Mouse (Mus musculus) spleen, adult 2 months (tissue): ENCODE results near the gene Fam20a. TPM values are rescaled to one million over a fixed set of nuclear protein-coding genes. Genes with fewer than 3 reads are reported as not detected.

Experiments
- DNase-seq, 2 experiments: peaks; one replicate each; pipeline versions ENCODE4 v3.0.0 to v3.0.0-alpha.2; 2012 to 2021; ENCODE audit warnings: low spot score in 2 of 2, low read depth in 1 of 2
- H3K27ac ChIP-seq: fragments of 200-500 bp; 2 replicates; pipeline ENCODE4 v1.5.1; 2012; ENCODE audit warnings: low read length, inconsistent platforms; ENCODE audit not compliant: insufficient read depth
- H3K27me3 ChIP-seq: fragments of 200-500 bp; 2 replicates; pipeline ENCODE4 v1.6.1; 2012; ENCODE audit warnings: mild to moderate bottlenecking, moderate library complexity, low read length, inconsistent platforms; ENCODE audit not compliant: control insufficient read depth, insufficient read depth
- H3K36me3 ChIP-seq: fragments of 200-500 bp; 2 replicates; pipeline ENCODE4 v1.6.1; 2012; ENCODE audit warnings: mild to moderate bottlenecking, low read length, inconsistent platforms; ENCODE audit not compliant: control insufficient read depth, insufficient read depth
- H3K4me1 ChIP-seq: fragments of 200-500 bp; 2 replicates; pipeline ENCODE4 v1.6.1; 2011; ENCODE audit warnings: inconsistent platforms; ENCODE audit not compliant: control insufficient read depth, insufficient read depth, insufficient read length
- H3K4me3 ChIP-seq: fragments of 200-500 bp; 2 replicates; pipeline ENCODE4 v1.5.1; 2011; ENCODE audit warnings: mild to moderate bottlenecking, inconsistent platforms; ENCODE audit not compliant: insufficient read depth, insufficient read length; ENCODE audit errors: extremely low read depth
- CTCF ChIP-seq: fragments of 200-500 bp; IDR thresholded peaks from 2 replicates; pipeline ENCODE4 v1.5.1; 2011; ENCODE audit warnings: mild to moderate bottlenecking, inconsistent platforms; ENCODE audit not compliant: insufficient read depth, insufficient read length, insufficient replicate concordance; ENCODE audit errors: extremely low read depth
- POLR2A ChIP-seq: fragments of 200-500 bp; IDR thresholded peaks from 2 replicates; pipeline ENCODE4 v1.6.1; 2011; ENCODE audit warnings: low read depth, low read length, inconsistent platforms
- WGBS: fragments of 180-500 bp; shearing (Covaris S2); methylation state at CpG from one replicate; pipeline ENCODE4 v1.1.7; 2018; 5-methylcytosine and 5-hydroxymethylcytosine counted together
- polyA plus RNA-seq: library from polyadenylated mRNA; depleted of rRNA; stranded (reverse); fragments of >200 nt; gene quantifications from 2 replicates; pipeline ENCODE4 v1.2.3, GENCODE M21; 2012

Gene Fam20a
- polyA plus RNA-seq, 1 experiment, result 3.1 TPM

DNA sequence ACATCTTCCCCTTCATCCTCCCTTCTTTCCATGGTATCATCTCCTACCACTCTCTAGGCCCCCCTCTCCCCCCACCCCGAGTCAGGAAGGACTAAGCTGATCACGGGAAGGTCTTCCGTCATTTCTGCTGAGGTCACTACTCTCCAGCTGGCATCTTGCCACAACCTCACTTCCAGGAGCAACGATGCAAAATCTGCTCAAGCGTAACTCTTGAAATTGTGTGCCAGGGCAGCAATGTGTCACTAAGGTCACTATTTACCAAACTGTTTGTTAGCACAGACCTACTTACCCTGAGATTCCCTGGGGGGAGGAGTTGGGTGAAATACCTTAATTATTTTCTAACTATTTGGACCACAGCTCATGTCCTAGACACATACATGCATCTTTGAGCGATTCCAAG, 21.3 kb downstream of the Fam20a start:
- WGBS, result 51% methylated on average over 6 of the region's 6 CpGs
- TF ChIP-seq POLR2A (no peak), CTCF (no peak)
- Histone ChIP-seq H3K4me1 (no peaks in the 10 kb centered on the region), H3K4me3 (no peak overlapping the region), H3K27ac (no peak overlapping the region), H3K27me3 (no peaks in the 10 kb centered on the region), H3K36me3 (no peaks in the 10 kb centered on the region)
- DNase-seq, result no peak

DNA sequence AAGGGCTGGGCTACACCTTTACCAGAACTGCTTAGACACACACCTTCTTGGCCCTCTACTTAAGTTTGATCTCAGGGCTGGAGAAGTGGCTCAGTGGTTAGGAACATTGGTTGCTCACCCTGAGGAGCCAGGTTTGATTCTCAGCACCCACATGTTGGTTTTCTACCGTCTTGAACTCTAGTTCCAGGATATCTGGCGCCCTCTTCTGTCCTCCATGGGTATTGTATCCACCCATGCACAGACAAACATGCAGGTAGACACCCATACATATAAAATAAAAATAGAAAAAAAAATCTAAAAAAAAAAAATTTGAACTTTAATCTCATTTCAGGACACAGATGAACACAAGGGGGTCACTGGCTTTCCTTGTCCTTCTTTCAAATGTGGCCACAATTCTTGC, 22.3 kb downstream of the Fam20a start:
- H3K27ac ChIP-seq, result no peak overlapping the region
- no peaks in the 10 kb centered on the region for H3K36me3 ChIP-seq
- no peaks in the 10 kb centered on the region for H3K4me1 ChIP-seq
- no peak for DNase-seq
- WGBS, result 73% methylated on average over 2 of the region's 2 CpGs
- H3K27me3 ChIP-seq, result no peaks in the 10 kb centered on the region
- H3K4me3 ChIP-seq, result no peak overlapping the region
- TF ChIP-seq POLR2A (no peak), CTCF (no peak)

DNA sequence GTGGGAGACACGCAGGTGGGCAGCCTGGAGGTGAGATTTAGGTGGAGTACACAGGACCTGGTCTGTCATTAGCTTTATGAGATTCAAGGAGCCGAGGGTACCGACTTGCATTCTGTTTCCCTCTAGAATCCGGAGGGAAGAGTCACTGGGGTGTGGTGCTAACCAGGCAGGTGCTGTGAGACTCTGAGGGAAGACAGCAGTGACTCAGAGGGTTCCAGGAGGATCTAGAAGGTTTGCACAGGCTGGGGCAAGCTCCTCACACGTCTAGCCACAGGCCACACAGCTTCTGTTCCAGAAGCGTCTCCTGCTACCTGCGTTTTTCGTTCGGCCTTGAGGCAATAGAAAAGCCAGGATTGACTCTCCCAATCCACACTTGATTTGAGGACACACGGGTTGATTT, 23.3 kb downstream of the Fam20a start:
- DNase-seq, result no peak
- no peaks in the 10 kb centered on the region for H3K36me3 ChIP-seq
- H3K27ac ChIP-seq, result no peak overlapping the region
- TF ChIP-seq POLR2A (no peak), CTCF (no peak)
- 92% methylated on average over 10 of the region's 10 CpGs for WGBS
- no peaks in the 10 kb centered on the region for H3K27me3 ChIP-seq
- no peak overlapping the region for H3K4me3 ChIP-seq
- H3K4me1 ChIP-seq, result no peaks in the 10 kb centered on the region

DNA sequence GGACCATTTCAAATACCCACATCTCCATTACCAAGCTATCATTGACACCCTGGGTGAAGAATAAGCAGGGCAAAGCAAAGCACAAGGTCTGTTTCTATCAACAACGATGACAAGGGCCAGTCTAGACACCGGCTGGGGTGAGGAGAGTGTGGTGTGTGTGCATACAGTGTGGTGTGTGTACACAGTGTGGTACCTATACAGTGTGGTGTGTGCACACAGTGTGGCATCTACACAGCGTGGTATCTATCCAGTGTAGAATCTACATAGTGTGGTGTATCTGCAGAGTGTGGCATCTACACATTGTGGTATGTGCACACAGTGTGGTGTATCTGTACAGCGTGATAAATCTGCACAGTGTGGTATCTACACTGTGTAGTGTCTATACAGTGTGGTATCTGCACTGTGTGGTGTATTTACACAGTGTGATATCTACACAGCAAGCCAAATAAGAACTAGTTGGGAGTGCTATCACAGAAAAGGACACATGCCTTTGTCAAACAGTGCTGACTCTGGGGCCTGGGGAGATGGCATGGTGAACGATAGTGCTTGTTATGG, 24.9 kb downstream of the Fam20a start:
- no peaks in the 10 kb centered on the region for H3K27me3 ChIP-seq
- H3K36me3 ChIP-seq, result no peaks in the 10 kb centered on the region
- H3K4me3 ChIP-seq, result no peak overlapping the region
- H3K27ac ChIP-seq, result no peak overlapping the region
- WGBS, result 88% methylated on average over 5 of the region's 5 CpGs
- DNase-seq, result no peak
- no peaks in the 10 kb centered on the region for H3K4me1 ChIP-seq
- TF ChIP-seq CTCF, result no peak
- no peak for TF ChIP-seq POLR2A

DNA sequence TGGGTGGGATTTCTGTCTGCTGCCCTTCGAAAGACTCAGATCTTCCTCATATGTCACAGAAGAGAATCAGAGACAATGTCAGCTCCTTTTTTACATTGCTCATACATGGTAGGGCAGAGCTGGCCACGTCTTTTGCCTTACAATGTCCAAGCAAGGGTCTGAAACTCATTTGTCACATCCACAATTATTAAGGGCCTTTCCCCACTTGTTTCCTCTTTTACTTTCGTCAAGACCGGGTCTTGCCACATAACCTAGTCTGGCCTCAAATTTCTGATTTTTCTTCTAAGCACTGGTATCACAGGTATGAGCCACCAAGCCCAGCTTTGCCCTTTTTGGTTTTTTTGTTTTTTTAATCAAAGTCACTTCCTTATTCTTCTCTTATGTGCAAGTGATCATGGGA, 25.6 kb downstream of the Fam20a start:
- Histone ChIP-seq H3K4me1 (no peaks in the 10 kb centered on the region), H3K36me3 (no peaks in the 10 kb centered on the region), H3K27ac (no peak overlapping the region), H3K27me3 (no peaks in the 10 kb centered on the region), H3K4me3 (no peak overlapping the region)
- no peak for DNase-seq
- 66% methylated on average over 4 of the region's 4 CpGs for WGBS
- TF ChIP-seq POLR2A, result no peak
- no peak for TF ChIP-seq CTCF

DNA sequence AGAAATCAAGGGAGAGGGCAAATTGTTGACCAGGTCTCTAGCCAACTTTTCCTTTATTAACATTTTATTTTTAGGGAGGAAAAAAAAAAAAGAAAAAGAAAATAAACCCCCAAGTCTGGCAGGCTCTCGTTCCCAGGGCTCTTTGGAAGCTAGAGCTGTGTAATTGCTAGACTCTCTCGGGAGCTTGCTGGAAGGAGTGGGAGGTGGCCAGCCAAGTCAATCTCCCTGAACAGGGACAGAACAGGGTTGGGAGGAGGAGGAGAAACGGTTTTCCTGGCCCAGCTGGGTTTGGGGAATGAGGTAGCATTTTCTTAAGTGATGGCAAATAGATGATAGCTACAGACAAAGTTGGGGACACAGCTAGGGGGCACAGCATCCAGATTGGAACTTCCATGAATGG, 29.3 kb downstream of the Fam20a start:
- 66% methylated on average over 3 of the region's 3 CpGs for WGBS
- Histone ChIP-seq H3K27me3 (no peaks in the 10 kb centered on the region), H3K36me3 (no peaks in the 10 kb centered on the region), H3K4me1 (no peaks in the 10 kb centered on the region), H3K27ac (no peak overlapping the region), H3K4me3 (no peak overlapping the region)
- TF ChIP-seq CTCF (no peak), POLR2A (no peak)
- DNase-seq, result no peak

DNA sequence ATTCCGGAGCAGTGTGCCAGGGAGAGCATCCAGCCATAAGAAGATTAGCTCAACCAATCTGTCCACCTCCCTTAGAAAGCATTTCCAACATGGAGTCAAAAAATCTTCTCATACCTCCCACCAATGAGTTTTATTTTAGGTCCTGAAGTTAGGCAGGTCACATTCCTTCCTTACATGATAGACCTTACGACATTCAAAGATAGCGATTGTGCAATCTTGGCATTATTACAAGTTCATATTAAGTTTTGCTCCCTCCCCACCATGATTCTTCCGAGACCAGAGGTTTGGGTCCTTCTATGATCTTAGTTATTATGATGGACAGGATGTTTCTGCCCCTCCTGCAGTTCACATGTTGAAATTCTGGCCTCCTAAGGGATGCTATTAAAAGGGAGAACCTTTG, 32.5 kb downstream of the Fam20a start:
- no peak overlapping the region for H3K27ac ChIP-seq
- TF ChIP-seq POLR2A (no peak), CTCF (no peak)

More for the DNA sequence above, 32.5 kb downstream of the Fam20a start:
- no peaks in the 10 kb centered on the region for H3K27me3 ChIP-seq
- H3K4me3 ChIP-seq, result no peak overlapping the region
- no peak for DNase-seq
- H3K4me1 ChIP-seq, result no peaks in the 10 kb centered on the region
- no peaks in the 10 kb centered on the region for H3K36me3 ChIP-seq
- WGBS, result 85% methylated on average over 4 of the region's 4 CpGs
